Mouse (Mus musculus) erythroblast, embryonic 14.5 days (primary cell): ENCODE results near the gene Cd300lf.

Experiments used
- GATA1 ChIP-seq: IDR thresholded peaks from 2 replicates; pipeline ENCODE4 v1.6.1; 2012; ENCODE audit warnings: low read length, inconsistent platforms, mixed read lengths
- TAL1 ChIP-seq: IDR thresholded peaks from 3 replicates; pipeline ENCODE4 v1.6.1; 2012; ENCODE audit warnings: low read length, inconsistent platforms, mixed read lengths

- TF ChIP-seq GATA1 (no peak), TAL1 (no peak)
These were observed 55.1 kb downstream of the Cd300lf start for GRCm38 (mm10) chr11:115078680-115079079.
